Mouse (Mus musculus) spleen, adult 2 months (tissue): Measurements from ENCODE around the gene Gabarap.

Experiments used
- CTCF ChIP-seq: fragments of 200-500 bp; IDR thresholded peaks from 2 replicates; pipeline ENCODE4 v1.5.1; 2011; ENCODE audit warnings: mild to moderate bottlenecking, inconsistent platforms; ENCODE audit not compliant: insufficient read depth, insufficient read length, insufficient replicate concordance; ENCODE audit errors: extremely low read depth
- POLR2A ChIP-seq: fragments of 200-500 bp; IDR thresholded peaks from 2 replicates; pipeline ENCODE4 v1.6.1; 2011; ENCODE audit warnings: low read depth, low read length, inconsistent platforms

GRCm38 (mm10) chr11:69966006-69966859 is 24.7 kb upstream of the Gabarap start:
- TF ChIP-seq CTCF: no peak
- TF ChIP-seq POLR2A: no peak
